Mouse (Mus musculus) brain, embryonic 14.5 days (tissue): ENCODE measurements around the gene Zfp689.

Source experiments
- CTCF ChIP-seq: fragments of 200-500 bp; IDR thresholded peaks from 2 replicates; pipeline ENCODE4 v1.5.1; 2012; ENCODE audit warnings: inconsistent platforms, mild to moderate bottlenecking, moderate library complexity, borderline replicate concordance; ENCODE audit not compliant: insufficient read depth, insufficient read length; ENCODE audit errors: extremely low read depth
- POLR2A ChIP-seq: fragments of 200-500 bp; IDR thresholded peaks from 2 replicates; pipeline ENCODE4 v1.6.1; 2012; ENCODE audit warnings: mild to moderate bottlenecking, inconsistent platforms, borderline replicate concordance; ENCODE audit not compliant: poor library complexity, insufficient read depth, insufficient read length, severe bottlenecking; ENCODE audit errors: extremely low read depth

DNA sequence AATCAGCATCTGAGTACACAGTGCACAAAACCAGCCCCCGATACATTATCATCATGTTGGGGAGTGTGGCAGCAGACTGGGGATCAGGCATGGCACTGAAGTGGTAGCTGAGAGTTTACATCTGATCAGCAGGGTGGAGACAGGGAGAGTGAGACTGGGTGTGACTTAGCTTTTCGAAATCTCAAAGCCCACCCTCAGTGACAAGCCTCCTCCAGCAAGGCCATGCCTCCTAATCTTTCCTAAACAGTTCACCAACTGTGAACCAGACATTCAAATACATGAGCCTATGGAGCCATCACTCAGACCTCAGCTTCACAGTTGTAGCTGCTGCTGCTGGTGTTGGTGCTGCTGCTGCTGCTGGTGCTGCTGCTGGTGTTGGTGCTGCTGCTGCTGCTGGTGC is 37.5 kb downstream of the Zfp689 start:
- TF ChIP-seq CTCF (no peak), POLR2A (no peak)
